In genomic region chr10:6590211-6590610, GRCm38 (mm10) we compare ENCODE assay signal across 15 mouse cellular contexts.
"Had no signal": no experiment of that assay in that cellular context is flagged by ENCODE, and none has a peak within 500 bp of the region (broad histone marks: within the 10 kb centered on the region; RNA-seq: fewer than 3 reads in every experiment).

No protein-coding gene starts in this region.

- DNase-seq: heart, postnatal 10 days; heart, postnatal 14 days; heart, postnatal 4 days; kidney, adult 11 months; kidney, adult 18-20 months; kidney, adult 2 months; kidney, adult 8-10 months; kidney, adult 9 months; kidney, postnatal 10 days; kidney, postnatal 14 days; kidney, postnatal 25 days; kidney, postnatal 36 days; kidney, postnatal 4 days; layer of hippocampus, adult 9-11 months; layer of hippocampus, postnatal 36 days had no signal
